Mouse (Mus musculus) heart, adult 8-10 months (tissue): ENCODE measurements around the gene Vmn1r5. TPM values are rescaled to one million over a fixed set of nuclear protein-coding genes. Genes with fewer than 3 reads are reported as not detected.
"Not testable (repeated sequence)": the region's sequence is repeated elsewhere in the genome, so short reads cannot be mapped to it uniquely, and the experiment has no call there.

Experiments used
- DNase-seq: peaks from one replicate; pipeline ENCODE4 v3.0.0; 2022; ENCODE audit warnings: low spot score
- total RNA-seq, 4 experiments: library from RNA; stranded (reverse); gene quantifications; 2 replicates each; pipeline ENCODE4 v1.2.4; 2022

The Vmn1r5 gene
- not detected for total RNA-seq

DNA sequence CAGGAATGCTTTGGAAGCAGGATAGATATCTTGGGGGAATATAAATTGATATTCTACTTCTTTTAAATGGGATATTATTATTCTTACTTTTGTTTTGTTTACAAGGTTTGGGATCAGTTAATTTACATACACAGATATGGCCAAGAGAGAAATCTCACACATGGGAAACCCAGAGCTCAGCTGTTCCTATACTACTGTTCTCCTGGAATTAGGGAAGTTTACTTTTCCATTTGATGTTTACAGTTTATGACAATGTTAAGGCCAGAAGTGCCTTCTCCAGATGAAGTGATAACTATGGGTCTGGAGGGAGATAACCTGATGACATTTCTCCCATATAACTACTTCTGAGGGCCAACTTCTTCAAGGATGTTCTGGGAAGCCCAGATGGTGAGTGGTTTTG is at the start of gene Vmn1r5:
Gene Vmn1r5, plus strand, starts transcription at position 301 of the 400 bp plus-strand sequence.
- DNase-seq, result no peak

DNA sequence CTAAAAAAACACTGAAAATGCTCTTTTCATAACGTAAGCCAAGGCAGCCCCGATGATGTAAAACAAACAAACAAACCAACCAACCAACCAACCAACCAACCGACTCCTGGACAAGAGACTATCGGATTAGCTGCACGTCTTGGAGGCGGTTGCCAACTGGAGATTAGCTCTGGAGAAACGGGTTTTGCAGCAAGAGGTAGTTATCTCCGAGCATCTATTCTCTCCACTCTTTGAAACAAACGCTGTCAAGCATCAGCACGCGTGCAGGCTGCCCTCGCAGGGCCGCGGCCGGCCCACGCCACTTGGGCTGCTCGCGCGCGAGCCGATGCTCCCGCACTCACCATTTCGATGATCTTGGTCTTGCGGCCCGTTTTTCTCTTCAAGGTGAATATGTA is 46.7 kb upstream of the Vmn1r5 start:
- no peak for DNase-seq

DNA sequence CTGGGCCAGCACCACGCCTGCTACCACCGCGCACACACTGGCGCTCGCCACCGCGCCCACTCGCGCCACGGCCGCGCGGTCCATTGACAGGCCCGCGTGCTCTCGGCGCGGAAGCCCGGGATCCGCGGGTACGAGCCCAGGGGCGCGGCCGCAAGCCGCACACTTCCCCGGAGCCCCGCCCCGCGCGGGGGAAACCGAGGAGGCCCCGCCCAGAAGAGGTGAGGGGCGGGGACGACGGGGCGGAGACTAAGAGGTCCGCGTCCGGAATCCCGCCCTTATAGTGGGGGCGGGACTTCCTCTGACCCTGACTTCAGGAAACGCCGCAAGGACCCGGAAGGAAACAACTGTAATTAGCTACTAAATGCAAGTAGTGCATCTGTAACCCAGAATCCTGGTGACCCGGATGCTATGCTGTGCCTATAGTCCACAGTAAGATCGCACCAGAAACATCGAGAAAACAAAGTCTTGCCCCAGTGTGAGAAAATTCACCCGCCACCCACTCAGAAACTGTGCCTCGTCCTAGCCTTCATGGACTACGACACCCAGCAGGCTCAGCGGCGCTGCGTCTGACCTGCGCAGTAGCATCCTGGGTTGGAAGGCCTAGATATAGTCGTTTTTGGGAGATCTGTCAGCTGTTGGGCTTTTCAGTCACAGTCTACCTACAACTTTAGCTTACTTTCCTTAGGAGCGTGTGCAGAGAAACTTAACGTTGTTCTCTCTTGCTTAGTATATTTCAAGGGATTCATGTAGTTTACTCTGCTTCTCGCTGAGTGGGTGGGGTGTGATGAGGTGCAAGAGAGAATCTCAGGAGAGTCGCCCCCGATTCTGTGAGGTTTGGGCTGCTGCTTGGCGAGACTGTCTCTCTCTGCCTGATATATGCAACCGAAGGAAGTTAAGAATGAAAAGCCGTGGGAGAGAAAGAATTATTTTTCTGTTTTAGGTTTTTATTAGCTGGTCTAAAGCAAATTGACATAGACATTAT is 46.1 kb upstream of the Vmn1r5 start, which contains the start of the genes Nt5c3 and Vmn1r4:
Gene Nt5c3, minus strand, starts transcription at position 207 of the 982 bp plus-strand sequence.
Gene Vmn1r4, plus strand, starts transcription at position 290 of the 982 bp plus-strand sequence.
- peak; percentile 93 for DNase-seq

DNA sequence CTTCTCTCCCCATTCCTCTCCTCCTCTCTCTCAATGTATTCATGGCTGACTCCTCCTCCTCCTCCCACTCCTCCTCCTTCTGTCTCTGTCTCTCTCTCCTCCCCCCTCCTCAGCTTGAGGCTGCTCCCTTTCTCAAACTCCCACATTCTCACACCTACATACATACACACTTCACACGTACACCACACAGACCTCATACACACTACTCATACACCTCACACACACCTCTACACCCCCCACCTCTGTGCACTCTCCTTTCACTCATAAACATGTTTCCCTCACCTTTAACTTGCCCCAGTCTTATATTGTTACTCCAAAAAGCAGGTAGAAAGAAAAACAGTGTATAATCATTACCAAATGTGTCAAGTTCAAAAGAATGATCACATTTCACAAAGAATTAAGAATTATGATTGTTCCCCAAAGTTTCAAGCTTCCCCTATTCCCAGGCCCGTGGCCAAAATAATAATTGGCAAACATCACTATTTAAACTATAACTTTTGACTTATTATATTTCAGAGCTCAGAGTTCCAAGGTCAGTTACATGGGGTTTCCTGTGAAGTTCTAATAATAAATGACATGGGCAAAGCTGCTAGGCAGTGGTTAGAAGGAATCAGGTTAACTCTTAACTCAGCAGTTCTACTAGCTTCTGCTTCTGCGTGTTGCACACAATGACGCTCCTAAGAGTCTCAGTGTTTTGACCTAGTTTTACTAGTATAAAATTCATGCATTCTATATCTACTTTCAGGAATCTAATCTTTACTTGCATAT is 38.2 kb upstream of the Vmn1r5 start:
- no peak for DNase-seq

DNA sequence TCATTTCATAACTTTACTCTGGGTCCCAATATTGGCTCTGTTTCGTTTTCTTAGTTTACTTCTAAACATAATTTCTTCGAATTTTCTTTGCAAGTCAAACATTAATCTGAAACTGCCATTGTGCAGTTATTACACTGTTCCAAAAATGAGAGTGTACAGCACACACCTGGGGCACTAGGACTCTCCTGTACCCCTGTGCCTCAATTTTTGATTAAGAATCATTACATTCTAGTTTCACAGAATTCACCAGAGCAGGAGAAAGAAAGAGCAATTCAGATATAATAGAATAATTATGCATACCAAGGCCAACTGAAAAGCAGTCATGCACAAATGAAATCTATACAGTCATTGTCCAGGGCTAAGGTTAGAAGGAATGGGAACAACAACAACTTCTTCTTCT is 37.6 kb upstream of the Vmn1r5 start:
- DNase-seq, result no peak

DNA sequence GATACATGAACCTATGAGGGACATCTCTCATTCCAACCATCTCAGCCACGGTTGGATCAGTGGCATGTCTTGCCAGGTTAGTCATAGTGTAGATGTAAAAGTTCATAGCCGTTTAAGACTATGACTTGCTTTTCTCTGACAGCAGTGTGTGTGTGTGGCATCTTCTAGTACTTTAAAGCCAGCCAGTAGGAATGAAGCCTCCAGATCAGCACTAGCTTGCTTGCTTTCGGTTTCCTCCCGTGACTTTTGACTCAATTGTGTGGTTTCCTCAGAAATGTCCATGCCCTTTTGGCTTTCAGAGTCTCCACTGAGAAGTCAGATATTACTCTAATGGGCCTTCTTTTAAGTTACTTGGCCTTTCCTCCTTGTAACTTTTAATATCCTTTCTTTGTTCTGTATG is 35.7 kb upstream of the Vmn1r5 start:
- no peak for DNase-seq

DNA sequence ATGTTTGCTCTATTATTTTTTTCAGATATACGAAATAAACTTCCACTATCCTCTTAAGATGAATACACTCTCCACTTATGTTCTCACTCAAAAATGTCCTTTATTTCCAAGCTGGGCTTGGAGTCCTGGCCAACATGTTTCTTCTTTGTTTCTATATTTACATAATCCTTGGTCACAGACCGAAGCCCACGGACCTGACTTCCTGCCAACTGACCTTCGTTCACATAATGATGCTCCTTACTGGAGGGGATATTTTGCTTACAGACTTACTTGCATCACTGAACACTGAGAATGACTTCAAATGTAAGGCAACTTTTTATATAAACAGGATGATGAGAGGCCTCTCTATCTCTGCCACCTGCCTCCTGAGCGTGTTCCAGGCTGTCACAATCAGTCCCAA is 13.6 kb upstream of the Vmn1r5 start:
- no peak for DNase-seq

DNA sequence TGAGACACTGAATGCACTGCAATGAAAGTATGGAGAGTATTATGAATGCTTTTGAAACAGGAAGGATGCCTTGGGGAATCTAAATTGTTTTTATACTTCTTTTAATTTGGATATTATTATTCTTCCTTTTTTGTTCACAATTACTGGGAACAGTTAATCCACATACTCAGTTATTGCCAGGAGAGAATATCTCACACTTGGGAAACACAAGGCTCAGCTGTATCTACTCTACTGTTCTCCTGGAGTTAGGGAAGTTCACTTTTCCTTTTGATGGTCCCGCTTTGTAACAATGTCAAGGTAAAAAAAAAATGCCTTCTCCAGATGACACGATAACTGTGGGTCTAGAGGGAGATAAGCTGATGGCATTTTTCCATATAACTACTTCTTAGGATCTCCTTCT is 26.9 kb downstream of the Vmn1r5 start, which contains the start of gene Vmn1r6:
Gene Vmn1r6, plus strand, starts transcription at position 301 of the 400 bp plus-strand sequence.
- no peak for DNase-seq

DNA sequence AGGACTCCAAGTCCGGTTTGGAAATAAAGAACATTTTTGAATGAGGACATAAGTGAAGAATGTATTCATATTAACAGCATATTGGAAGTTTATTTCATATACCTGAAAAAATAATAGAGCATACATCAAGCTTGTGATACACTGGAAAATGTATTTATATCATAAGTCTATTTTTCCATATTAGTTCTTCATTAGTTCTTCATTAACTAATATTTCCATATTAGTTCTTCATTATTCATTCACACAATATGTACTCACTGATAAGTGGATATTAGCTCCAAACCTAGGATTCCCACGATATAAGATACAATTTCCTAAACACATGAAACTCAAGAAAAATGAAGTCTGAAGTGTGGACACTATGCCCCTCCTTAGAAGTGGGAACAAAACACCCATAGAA is 55.2 kb downstream of the Vmn1r5 start, which contains the start of gene Vmn1r7:
Gene Vmn1r7, minus strand, starts transcription at position 101 of the 400 bp plus-strand sequence.
- DNase-seq, result not testable (repeated sequence)

DNA sequence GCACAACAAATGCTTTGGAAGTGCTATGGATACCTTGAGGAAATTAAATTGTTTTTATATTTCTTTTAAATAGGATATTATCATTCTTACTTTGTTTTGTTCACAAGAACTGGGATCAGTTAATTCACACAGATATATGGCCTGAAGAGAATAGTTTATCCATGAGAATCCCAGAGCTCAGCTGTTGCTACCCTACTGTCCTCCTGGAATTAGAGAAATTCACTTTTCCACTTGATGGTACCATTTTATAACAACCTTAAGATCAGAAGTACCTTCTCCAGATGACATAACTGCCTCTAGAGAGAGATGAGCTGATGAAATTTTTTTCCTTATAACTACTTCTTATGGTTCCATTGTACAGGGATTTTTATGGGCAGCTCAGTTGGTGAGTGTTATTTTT is 61.9 kb downstream of the Vmn1r5 start, which contains the start of gene Vmn1r8:
Gene Vmn1r8, plus strand, starts transcription at position 301 of the 400 bp plus-strand sequence.
- no peak for DNase-seq

DNA sequence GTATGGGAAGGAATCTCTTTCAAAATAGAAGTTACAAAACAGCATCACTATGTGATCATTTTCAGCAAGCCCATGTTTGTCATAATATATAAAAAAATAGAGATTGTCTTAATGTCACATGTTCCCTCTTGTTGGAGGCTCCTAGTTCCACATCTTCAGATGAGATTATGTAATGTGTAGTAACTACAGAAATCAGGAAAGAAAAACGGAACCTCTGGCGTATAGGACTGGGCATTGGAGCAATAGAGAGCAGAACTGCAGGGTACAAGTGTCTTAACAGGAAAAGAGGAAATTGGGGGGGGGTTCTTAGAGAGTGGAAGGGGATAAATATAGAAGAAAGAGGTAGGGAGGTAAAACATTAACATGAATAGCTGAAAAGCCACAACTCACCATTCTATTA is 64.6 kb downstream of the Vmn1r5 start:
- no peak for DNase-seq

Other genes with a start within 250 kb of the Vmn1r5 start
- gene Kbtbd2, start 172.5 kb upstream of the Vmn1r5 start, total RNA-seq, result 10 to 100 TPM; 23.4 to 36.2 (median 27.8) TPM
- gene Fkbp9, start 138.2 kb upstream of the Vmn1r5 start, total RNA-seq, result 10 to 100 TPM; 86.6 to 95.2 (median 88.9) TPM
- 10 to 100 TPM; 71.9 to 85.2 (median 79.4) TPM for gene Nt5c3, start 46.3 kb upstream of the Vmn1r5 start, total RNA-seq
- under 1 TPM in 1 of 4 experiments, not detected in 3; 0.22 TPM for gene Vmn1r4, start 46.3 kb upstream of the Vmn1r5 start, total RNA-seq
- not detected for gene Vmn1r6, start 27.0 kb downstream of the Vmn1r5 start, total RNA-seq
- gene Vmn1r7, start 55.1 kb downstream of the Vmn1r5 start, total RNA-seq, result not detected
- not detected for gene Vmn1r8, start 62.0 kb downstream of the Vmn1r5 start, total RNA-seq
- gene Vmn1r9, start 96.5 kb downstream of the Vmn1r5 start, total RNA-seq, result not detected
- gene Vmn1r10, start 139.2 kb downstream of the Vmn1r5 start, total RNA-seq, result not detected
- gene Vmn1r11, start 163.2 kb downstream of the Vmn1r5 start, total RNA-seq, result not detected
- gene Vmn1r12, start 186.6 kb downstream of the Vmn1r5 start, total RNA-seq, result not detected
- gene Vmn1r13, start 233.0 kb downstream of the Vmn1r5 start, total RNA-seq, result not detected